Mouse (Mus musculus) MEL (cell line): ENCODE data around the gene Madcam1.

Experiments used
- CHD2 ChIP-seq: IDR thresholded peaks from 2 replicates; pipeline ENCODE4 v1.6.1; 2011; ENCODE audit warnings: low read length, improper control_type of control experiment
- CTCF ChIP-seq, 3 experiments: IDR thresholded peaks in 2 of 3; conservative IDR thresholded peaks in 1 of 3; 2 replicates each; pipeline ENCODE4 v1.5.1; 2011 to 2012; ENCODE audit warnings: low read length in 3 of 3, low read depth in 2 of 3, mild to moderate bottlenecking in 2 of 3, improper control_type of control experiment in 1 of 3, inconsistent platforms in 1 of 3, mixed read lengths in 1 of 3, moderate library complexity in 1 of 3; ENCODE audit not compliant: control insufficient read depth in 1 of 3, insufficient read depth in 1 of 3, poor library complexity in 1 of 3, severe bottlenecking in 1 of 3
- HCFC1 ChIP-seq: IDR thresholded peaks from 2 replicates; pipeline ENCODE4 v1.6.1; 2012; ENCODE audit warnings: low read depth, mild to moderate bottlenecking, inconsistent platforms, low read length, improper control_type of control experiment, moderate library complexity
- KAT2A ChIP-seq: conservative IDR thresholded peaks from 2 replicates; pipeline ENCODE4 v1.6.1; 2012; ENCODE audit warnings: low read depth, low read length, improper control_type of control experiment, inconsistent platforms
- MAFK ChIP-seq: IDR thresholded peaks from 2 replicates; pipeline ENCODE4 v1.6.1; 2011; ENCODE audit warnings: low read depth, mild to moderate bottlenecking, low read length, improper control_type of control experiment, borderline replicate concordance
- POLR2A ChIP-seq, 2 experiments: IDR thresholded peaks; 2 replicates each; pipeline ENCODE4 v1.6.1; 2011 to 2012; ENCODE audit warnings: low read length in 2 of 2, mild to moderate bottlenecking in 2 of 2, control low read depth in 1 of 2, improper control_type of control experiment in 1 of 2, low read depth in 1 of 2, moderate library complexity in 1 of 2; ENCODE audit not compliant: control insufficient read depth in 1 of 2, insufficient read depth in 1 of 2, poor library complexity in 1 of 2
- POLR2AphosphoS2 ChIP-seq: IDR thresholded peaks from 2 replicates; pipeline ENCODE4 v1.6.1; 2011; ENCODE audit warnings: low read length, improper control_type of control experiment
- RAD21 ChIP-seq: IDR thresholded peaks from 2 replicates; pipeline ENCODE4 v1.6.1; 2011; ENCODE audit warnings: mild to moderate bottlenecking, low read depth, low read length, improper control_type of control experiment
- TCF12 ChIP-seq: IDR thresholded peaks from 2 replicates; pipeline ENCODE4 v1.6.1; 2014; ENCODE audit warnings: low read depth, mild to moderate bottlenecking, inconsistent platforms, low read length, improper control_type of control experiment, moderate library complexity
- USF1 ChIP-seq: IDR thresholded peaks from 2 replicates; pipeline ENCODE4 v1.6.1; 2014; ENCODE audit warnings: low read depth, mild to moderate bottlenecking, inconsistent platforms, low read length, improper control_type of control experiment, moderate library complexity
- ZC3H11A ChIP-seq: IDR thresholded peaks from 2 replicates; pipeline ENCODE4 v1.6.1; 2012; ENCODE audit warnings: low read depth, mild to moderate bottlenecking, inconsistent platforms, low read length, improper control_type of control experiment

DNA sequence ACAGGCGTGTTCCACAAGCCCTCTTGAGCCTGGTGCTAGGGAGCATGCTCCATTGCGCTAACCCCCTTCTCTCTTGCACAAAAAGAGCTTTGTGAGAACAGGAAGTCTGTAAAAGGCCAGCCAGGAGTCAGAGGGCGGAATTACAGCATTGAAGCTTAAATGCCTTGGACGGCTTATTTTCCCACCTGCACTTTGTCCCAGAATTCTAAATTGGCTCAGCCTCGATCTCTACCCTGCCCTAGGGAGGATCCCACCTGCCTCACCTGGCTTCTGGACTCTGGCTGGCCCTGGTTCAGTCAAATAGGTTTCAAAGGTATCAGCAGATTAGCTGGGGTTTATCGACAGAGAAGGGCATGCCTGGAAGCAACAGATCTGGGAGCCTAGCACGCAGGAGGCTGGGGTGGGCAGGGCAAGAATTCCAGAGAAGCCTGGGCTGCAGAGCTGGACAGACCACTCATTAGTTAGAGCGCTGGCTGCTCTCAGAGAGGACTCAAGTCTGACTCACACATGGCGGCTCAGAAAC lies 31.8 kb downstream of the Madcam1 start:
- no peak for TF ChIP-seq HCFC1
- TF ChIP-seq POLR2AphosphoS2 = no peak
- no peak for TF ChIP-seq ZC3H11A
- TF ChIP-seq CTCF (IDR thresholded peaks at IDR 0.05 in 2 of 3, conservative IDR thresholded peaks at IDR 0.05 in 1 of 3; ENCODE audit: control insufficient read depth in 1 of 3, insufficient read depth in 1 of 3, low read depth in 2 of 3, low read length in 3 of 3, poor library complexity in 1 of 3, severe bottlenecking in 1 of 3) = no peak
- no peak for TF ChIP-seq KAT2A
- TF ChIP-seq POLR2A (IDR thresholded peaks at IDR 0.05; ENCODE audit: control insufficient read depth in 1 of 2, insufficient read depth in 1 of 2, low read depth in 1 of 2, low read length in 2 of 2, poor library complexity in 1 of 2) = no peak
- no peak for TF ChIP-seq TCF12
- TF ChIP-seq USF1 = no peak
- no peak for TF ChIP-seq CHD2
- no peak for TF ChIP-seq MAFK
- no peak for TF ChIP-seq RAD21
